Mouse (Mus musculus) kidney, adult 2 months (tissue): ENCODE data around the gene Swap70.

Experiments
- CTCF ChIP-seq: fragments of 200-500 bp; conservative IDR thresholded peaks from 2 replicates; pipeline ENCODE4 v1.5.1; 2011; ENCODE audit warnings: low read depth, mild to moderate bottlenecking, control low read depth, low read length, moderate library complexity, mixed read lengths; ENCODE audit not compliant: insufficient read depth, insufficient read length
- POLR2A ChIP-seq: fragments of 200-500 bp; IDR thresholded peaks from one replicate; pipeline ENCODE4 v1.6.1; 2011; ENCODE audit warnings: low read depth, low read length, control low read depth

GRCm38 (mm10) chr7:110221586-110222481 is at the start of gene Swap70:
- TF ChIP-seq CTCF (peak; percentile 34), POLR2A (peak; percentile 98)
